Mouse (Mus musculus) lung, postnatal 0 days (tissue): Measurements from ENCODE around the gene Tenm3.

Source experiments
- CTCF ChIP-seq: IDR thresholded peaks from 2 replicates; pipeline ENCODE4 v1.5.1; 2016; ENCODE audit warnings: antibody characterized with exemption, mild to moderate bottlenecking
- EP300 ChIP-seq: IDR thresholded peaks from 2 replicates; pipeline ENCODE4 v1.6.1; 2016; ENCODE audit warnings: antibody characterized with exemption, mild to moderate bottlenecking, control low read depth

DNA sequence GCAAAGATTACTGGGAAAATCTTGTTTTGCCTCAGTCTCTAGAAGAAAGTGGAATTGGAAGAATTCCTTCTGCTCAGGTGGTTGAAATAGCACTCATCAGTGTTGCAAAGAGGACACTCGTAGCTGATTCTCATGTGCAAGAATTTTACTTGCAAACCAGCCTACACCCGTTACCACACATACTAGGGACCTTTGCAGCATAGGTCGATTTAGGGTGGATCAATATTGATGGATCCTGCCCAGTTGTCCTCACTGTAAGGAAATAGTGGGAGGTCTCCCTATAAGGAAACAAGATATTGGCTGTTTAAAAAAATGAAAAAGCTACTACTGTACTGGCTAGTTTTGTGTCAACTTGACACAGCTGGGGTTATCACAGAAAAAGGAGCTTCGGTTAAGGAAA lies 242.1 kb downstream of the Tenm3 start:
- TF ChIP-seq CTCF, result no peak
- no peak for TF ChIP-seq EP300
